ENCODE assay signal across 7 mouse cellular contexts in the genomic region with DNA sequence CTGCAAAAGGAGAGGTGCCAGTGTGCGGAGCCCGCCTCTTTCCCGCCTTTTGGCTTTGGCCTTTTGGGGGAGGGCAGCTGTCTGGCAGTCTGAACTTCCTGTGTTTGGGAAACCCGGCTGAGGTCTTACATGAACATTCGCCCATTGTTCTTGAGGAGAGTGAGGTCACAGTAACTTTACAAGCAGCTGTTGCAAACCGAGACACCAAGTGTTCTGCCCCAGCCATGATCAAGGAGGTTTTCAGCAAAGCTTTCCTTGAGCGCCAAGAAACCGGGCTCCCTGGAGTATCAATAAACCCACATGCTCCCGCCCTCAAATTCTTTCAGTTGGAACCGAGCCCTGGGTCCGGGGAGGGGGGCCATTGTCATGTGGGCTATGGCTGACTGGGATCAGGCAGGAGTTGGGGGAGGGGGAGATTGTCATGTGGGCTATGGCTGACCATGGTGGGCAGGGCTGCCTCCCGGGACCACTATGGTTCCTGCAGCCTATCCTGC. TPM values are rescaled to one million over a fixed set of nuclear protein-coding genes. Genes with fewer than 3 reads are reported as not detected.
DNase-seq lines count a peak whose midpoint lies in the region; ATAC-seq lines count a peak whose summit lies in the region.

No protein-coding gene starts in this region.

- H3K9ac ChIP-seq in hindbrain, embryonic 13.5 days = no peak overlapping the region
- H3K9ac ChIP-seq in liver, embryonic 11.5 days (ENCODE audit: low read depth, low read length) = 0 out of 2 replicates have a peak overlapping the region, but pooled peaks have one; percentile 30

- H3K27me3 ChIP-seq in hindbrain, embryonic 13.5 days = no peaks in the 10 kb centered on the region
- no peaks in the 10 kb centered on the region for H3K27me3 ChIP-seq in liver, embryonic 11.5 days (replicated peaks; ENCODE audit: control insufficient read depth, insufficient read depth, low read length)

- DNase-seq in MN1 (ENCODE audit: low spot score) = peak; percentile 63
- DNase-seq in adrenal gland, postnatal 14 days = peak; percentile 86
- peak; percentile 85 for DNase-seq in gastrocnemius, adult 18-20 months (ENCODE audit: low spot score)
- peak; percentile 60 for DNase-seq in liver, embryonic 11.5 days (ENCODE audit: low spot score)
- peak; percentile 78 for DNase-seq in neural tube, embryonic 10.5 days (ENCODE audit: extremely low spot score, low spot score)
- DNase-seq in spleen, postnatal 10 days (ENCODE audit: low spot score in 2 of 2) = no peak

- H3K4me3 ChIP-seq in hindbrain, embryonic 13.5 days = no peak overlapping the region
- H3K4me3 ChIP-seq in liver, embryonic 11.5 days (ENCODE audit: low read depth, low read length) = peak overlapping the region; percentile 10; the same call in 1 of the 2 replicates

- peak overlapping the region; percentile 70 for H3K27ac ChIP-seq in hindbrain, embryonic 13.5 days
- H3K27ac ChIP-seq in liver, embryonic 11.5 days (ENCODE audit: low read depth, low read length) = peak overlapping the region; percentile 82

- peaks cover 14% of the 10 kb centered on the region for H3K4me1 ChIP-seq in hindbrain, embryonic 13.5 days (replicated peaks)
- H3K4me1 ChIP-seq in liver, embryonic 11.5 days (replicated peaks; ENCODE audit: control insufficient read depth, insufficient read depth, low read length) = peaks cover 22% of the 10 kb centered on the region

- peak; percentile 54 for ATAC-seq in hindbrain, embryonic 13.5 days (ENCODE audit: low FRiP score)
- no peak; the same call in 1 of the 2 replicates for ATAC-seq in liver, embryonic 11.5 days (replicated peaks; ENCODE audit: low FRiP score)

- H3K9me3 ChIP-seq in hindbrain, embryonic 13.5 days = no peaks in the 10 kb centered on the region
- no peaks in the 10 kb centered on the region for H3K9me3 ChIP-seq in liver, embryonic 11.5 days (ENCODE audit: control insufficient read depth, low read length)

- 4% methylated on average over 12 of the region's 12 CpGs for WGBS in hindbrain, embryonic 13.5 days
- 18% methylated on average over 12 of the region's 12 CpGs for WGBS in liver, embryonic 11.5 days

- peak overlapping the region; percentile 37 for H3K4me2 ChIP-seq in hindbrain, embryonic 13.5 days
- peak overlapping the region; percentile 50 for H3K4me2 ChIP-seq in liver, embryonic 11.5 days

- peaks cover 45% of the 10 kb centered on the region for H3K36me3 ChIP-seq in hindbrain, embryonic 13.5 days
- peaks cover 3% of the 10 kb centered on the region; the same call in 1 of the 2 replicates for H3K36me3 ChIP-seq in liver, embryonic 11.5 days (ENCODE audit: control insufficient read depth, insufficient read depth, low read length)

RNA-seq across cellular contexts. Expression of a gene that starts 27.9 kb away (rescaled TPM):
- total RNA-seq in adrenal gland, postnatal 14 days (2021) = 571 and 598 TPM in 2 replicates
- total RNA-seq in gastrocnemius, adult 18-20 months (2021) = 100 to 1,000 TPM; 197 to 208 TPM
- polyA plus RNA-seq in hindbrain, embryonic 13.5 days (2015; fragmentation: Nextera tagmentation; extraction: Ambion mirVana) = 255 and 257 TPM in 2 replicates
- 256 and 273 TPM in 2 replicates for polyA plus RNA-seq in liver, embryonic 11.5 days (2014; fragmentation: Nextera tagmentation; extraction: Ambion mirVana)

RNA-seq across cellular contexts. Expression of a gene that starts 37.0 kb away (rescaled TPM):
- 25.6 and 29.0 TPM in 2 replicates for total RNA-seq in adrenal gland, postnatal 14 days (2021)
- 1 to 10 TPM; 1.6 to 1.9 TPM for total RNA-seq in gastrocnemius, adult 18-20 months (2021)
- polyA plus RNA-seq in hindbrain, embryonic 13.5 days (2015; fragmentation: Nextera tagmentation; extraction: Ambion mirVana) = 12.3 and 13.6 TPM in 2 replicates
- 5.6 and 6.0 TPM in 2 replicates for polyA plus RNA-seq in liver, embryonic 11.5 days (2014; fragmentation: Nextera tagmentation; extraction: Ambion mirVana)

RNA-seq across cellular contexts. Expression of a gene that starts 50.3 kb away (rescaled TPM):
- total RNA-seq in adrenal gland, postnatal 14 days (2021) = 21.3 and 31.3 TPM in 2 replicates
- 1 to 10 TPM; 4.2 to 7.7 TPM for total RNA-seq in gastrocnemius, adult 18-20 months (2021)
- 8.2 and 8.8 TPM in 2 replicates for polyA plus RNA-seq in hindbrain, embryonic 13.5 days (2015; fragmentation: Nextera tagmentation; extraction: Ambion mirVana)
- polyA plus RNA-seq in liver, embryonic 11.5 days (2014; fragmentation: Nextera tagmentation; extraction: Ambion mirVana) = 12.8 and 13.3 TPM in 2 replicates

RNA-seq across cellular contexts. Expression of a gene that starts 54.0 kb away (rescaled TPM):
- 3.9 and 6.8 TPM in 2 replicates for total RNA-seq in adrenal gland, postnatal 14 days (2021)
- 1 to 10 TPM; 4.2 to 5.1 TPM for total RNA-seq in gastrocnemius, adult 18-20 months (2021)
- 22.6 and 23.4 TPM in 2 replicates for polyA plus RNA-seq in hindbrain, embryonic 13.5 days (2015; fragmentation: Nextera tagmentation; extraction: Ambion mirVana)
- polyA plus RNA-seq in liver, embryonic 11.5 days (2014; fragmentation: Nextera tagmentation; extraction: Ambion mirVana) = 10.5 and 12.1 TPM in 2 replicates

Comparison
In these comparisons a context has a peak if more than half of its experiments do, and no peak if none do; other contexts are left out.
1. DNase-seq: peak in MN1 (single experiment), adrenal gland, postnatal 14 days (single experiment), gastrocnemius, adult 18-20 months (single experiment), liver, embryonic 11.5 days (single experiment) and neural tube, embryonic 10.5 days (single experiment); none in spleen, postnatal 10 days (0 of 2).